ENCODE assay signal across 13 mouse cellular contexts in the genomic region with DNA sequence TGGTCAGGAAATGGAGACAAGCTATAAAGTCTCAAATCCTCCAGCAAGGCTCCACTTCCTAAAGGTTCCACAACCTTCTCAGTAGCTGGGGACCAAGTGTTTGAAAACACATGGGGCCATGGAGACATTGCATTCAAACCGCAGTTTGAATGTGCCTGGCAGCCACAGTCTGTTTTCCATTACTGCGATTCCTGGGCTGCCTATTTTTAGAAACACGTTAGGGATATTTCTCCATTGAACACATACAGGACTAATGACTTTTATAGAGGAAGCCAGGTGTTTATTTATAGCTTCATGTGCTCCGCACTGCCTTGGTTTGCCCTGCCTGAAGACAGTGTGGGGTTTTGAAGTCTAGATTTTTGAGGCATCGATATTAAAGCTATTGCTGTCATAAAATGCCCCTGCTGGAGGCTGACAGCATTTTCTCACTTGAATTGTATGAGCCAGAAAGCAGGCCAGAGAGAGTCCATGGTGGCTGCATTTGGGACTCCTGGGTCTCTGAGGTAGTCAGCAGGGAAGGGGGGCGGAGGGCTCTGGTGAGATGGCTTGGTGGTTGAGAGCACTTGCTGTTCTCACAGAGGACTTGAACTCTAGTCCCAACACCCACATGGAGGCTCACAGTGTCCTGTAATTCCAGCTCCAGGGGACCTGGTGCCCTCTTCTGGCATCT. TPM values are rescaled to one million over a fixed set of nuclear protein-coding genes. Genes with fewer than 3 reads are reported as not detected.
DNase-seq lines count a peak whose midpoint lies in the region; ATAC-seq and TF ChIP-seq lines count a peak whose summit lies in the region.
"Had no signal": no experiment of that assay in that cellular context is flagged by ENCODE, and none has a peak within 500 bp of the region (broad histone marks: within the 10 kb centered on the region; RNA-seq: fewer than 3 reads in every experiment).

No protein-coding gene starts in this region.

- intact Hi-C loops in gastrocnemius, adult 2 months (cut with DNase I): no loop called here
- intact Hi-C loops in left cerebral cortex, postnatal 10 days (cut with DNase I): no loop called here

- peaks cover 31% of the 10 kb centered on the region for H3K4me1 ChIP-seq in embryonic facial prominence, embryonic 14.5 days (ENCODE audit: control insufficient read depth, insufficient read depth, low read length)
- H3K4me1 ChIP-seq: forebrain, embryonic 15.5 days; midbrain, embryonic 12.5 days had no signal

- H3K27ac ChIP-seq in gastrocnemius, adult 2 months: peak overlapping the region; percentile 84
- peak overlapping the region; percentile 87 for H3K27ac ChIP-seq in embryonic facial prominence, embryonic 14.5 days (replicated peaks; ENCODE audit: low read depth, low read length)
- H3K27ac ChIP-seq: forebrain, embryonic 15.5 days; midbrain, embryonic 12.5 days had no signal

- DNase-seq in gastrocnemius, adult 2 months: peak; percentile 46
- DNase-seq in gastrocnemius, postnatal 10 days: no peak
- peak; percentile 8 for DNase-seq in 416B (ENCODE audit: low read depth)
- peak; percentile 85 for DNase-seq in embryonic facial prominence, embryonic 14.5 days (ENCODE audit: low spot score)
- peak; percentile 31 for DNase-seq in heart, postnatal 4 days
- no peak for DNase-seq in left cerebral cortex, postnatal 10 days (ENCODE audit: extremely low spot score in 1 of 2, low spot score in 2 of 2)
- no peak for DNase-seq in layer of hippocampus, postnatal 10 days (ENCODE audit: low spot score in 2 of 2)
- DNase-seq: adrenal gland, postnatal 10 days; thymus, adult 18-20 months had no signal

- no peak overlapping the region for H3K4me2 ChIP-seq in embryonic facial prominence, embryonic 14.5 days (ENCODE audit: low read depth, low read length)
- H3K4me2 ChIP-seq: forebrain, embryonic 15.5 days; midbrain, embryonic 12.5 days had no signal

- no peak overlapping the region for H3K9ac ChIP-seq in embryonic facial prominence, embryonic 14.5 days (ENCODE audit: low read depth, low read length)
- H3K9ac ChIP-seq: forebrain, embryonic 15.5 days; midbrain, embryonic 12.5 days had no signal

- no peaks in the 10 kb centered on the region for H3K27me3 ChIP-seq in embryonic facial prominence, embryonic 14.5 days (replicated peaks; ENCODE audit: control insufficient read depth, insufficient read depth, low read length)
- H3K27me3 ChIP-seq: forebrain, embryonic 15.5 days; midbrain, embryonic 12.5 days had no signal

- TF ChIP-seq CTCF in gastrocnemius, adult 2 months (IDR thresholded peaks at IDR 0.05): peak; percentile 42; the same call in 1 of the 2 replicates

- H3K4me3 ChIP-seq in gastrocnemius, adult 2 months: no peak overlapping the region; the same call in 1 of the 2 replicates
- H3K4me3 ChIP-seq in embryonic facial prominence, embryonic 14.5 days (ENCODE audit: low read depth, low read length): no peak overlapping the region
- H3K4me3 ChIP-seq: forebrain, embryonic 15.5 days; midbrain, embryonic 12.5 days had no signal

- peak; percentile 30; the same call in 1 of the 2 replicates for ATAC-seq in embryonic facial prominence, embryonic 14.5 days (ENCODE audit: low read depth)
- ATAC-seq in monocyte, adult 5-6 weeks (replicated peaks; ENCODE audit: insufficient number of reproducible peaks, low FRiP score, low TSS enrichment, poor library complexity, severe bottlenecking): no peak
- ATAC-seq: forebrain, embryonic 15.5 days had no signal

- H3K36me3 ChIP-seq in embryonic facial prominence, embryonic 14.5 days (ENCODE audit: control insufficient read depth, insufficient read depth, low read length): no peaks in the 10 kb centered on the region
- H3K36me3 ChIP-seq: forebrain, embryonic 15.5 days; midbrain, embryonic 12.5 days had no signal

- H3K9me3 ChIP-seq in embryonic facial prominence, embryonic 14.5 days (ENCODE audit: control insufficient read depth, low read length): no peaks in the 10 kb centered on the region
- H3K9me3 ChIP-seq: forebrain, embryonic 15.5 days; midbrain, embryonic 12.5 days had no signal

- WGBS in embryonic facial prominence, embryonic 14.5 days: 37% methylated on average over 6 of the region's 6 CpGs

RNA-seq across cellular contexts. Expression of a gene that starts 35.1 kb away (rescaled TPM):
- 10 to 100 TPM in 1 of 2 experiments, 1 to 10 TPM in 1; 5.4 to 12.1 TPM for total RNA-seq in gastrocnemius, adult 2 months (2021)
- 10 to 100 TPM; 15.9 to 17.5 TPM for total RNA-seq in gastrocnemius, postnatal 10 days (2021)
- 5.5 and 6.0 TPM in 2 replicates for polyA plus RNA-seq in embryonic facial prominence, embryonic 14.5 days (2014; fragmentation: Nextera tagmentation; extraction: Ambion mirVana)
- total RNA-seq in heart, postnatal 4 days (2021): 1 to 10 TPM; 3.2 to 3.5 TPM
- 1 to 10 TPM; 1.9 to 4.4 TPM for total RNA-seq in left cerebral cortex, postnatal 10 days (2021)
- total RNA-seq in layer of hippocampus, postnatal 10 days (2021): 1 to 10 TPM; 3.8 to 4.5 TPM
- total RNA-seq in monocyte, adult 5-6 weeks (2017): 0.10 to 0.19 TPM in 2 of 3 replicates, not detected in the other
- total RNA-seq: granulocyte monocyte progenitor cell, adult 5-6 weeks had no signal

RNA-seq across cellular contexts. Expression of a gene that starts 36.5 kb away (rescaled TPM):
- total RNA-seq in gastrocnemius, adult 2 months (2021): 10 to 100 TPM; 10.3 to 10.8 TPM
- 10 to 100 TPM; 14.5 to 14.8 TPM for total RNA-seq in gastrocnemius, postnatal 10 days (2021)
- 29.0 and 32.9 TPM in 2 replicates for polyA plus RNA-seq in embryonic facial prominence, embryonic 14.5 days (2014; fragmentation: Nextera tagmentation; extraction: Ambion mirVana)
- 10 to 100 TPM; 25.4 to 28.9 TPM for total RNA-seq in heart, postnatal 4 days (2021)
- 10 to 100 TPM; 17.8 to 24.8 TPM for total RNA-seq in left cerebral cortex, postnatal 10 days (2021)
- 10 to 100 TPM; 20.0 to 25.6 TPM for total RNA-seq in layer of hippocampus, postnatal 10 days (2021)
- 105 to 136 TPM (median 120 TPM) in 3 replicates for total RNA-seq in monocyte, adult 5-6 weeks (2017)

RNA-seq across cellular contexts. Expression of a gene that starts 36.8 kb away (rescaled TPM):
- total RNA-seq in gastrocnemius, adult 2 months (2021): 10 to 100 TPM; 28.1 to 28.2 TPM
- total RNA-seq in gastrocnemius, postnatal 10 days (2021): 10 to 100 TPM; 24.8 to 25.5 TPM
- 4.7 and 6.7 TPM in 2 replicates for polyA plus RNA-seq in embryonic facial prominence, embryonic 14.5 days (2014; fragmentation: Nextera tagmentation; extraction: Ambion mirVana)
- 10 to 100 TPM; 15.0 to 15.1 TPM for total RNA-seq in heart, postnatal 4 days (2021)
- total RNA-seq in left cerebral cortex, postnatal 10 days (2021): 1 to 10 TPM; 8.1 to 8.8 TPM
- total RNA-seq in layer of hippocampus, postnatal 10 days (2021): 1 to 10 TPM; 5.3 to 8.0 TPM
- 10.5 to 21.5 TPM (median 17.6 TPM) in 3 replicates for total RNA-seq in monocyte, adult 5-6 weeks (2017)

Comparison
In these comparisons a context has a peak if more than half of its experiments do, and no peak if none do; other contexts are left out.
1. DNase-seq: peak in gastrocnemius, adult 2 months (single experiment), 416B (single experiment), embryonic facial prominence, embryonic 14.5 days (single experiment) and heart, postnatal 4 days (single experiment); none in gastrocnemius, postnatal 10 days (single experiment), left cerebral cortex, postnatal 10 days (0 of 2) and layer of hippocampus, postnatal 10 days (0 of 2).